Mouse (Mus musculus) hindbrain, embryonic 15.5 days (tissue): Measurements from ENCODE around the gene Rbm34. TPM values are rescaled to one million over a fixed set of nuclear protein-coding genes. Genes with fewer than 3 reads are reported as not detected.
"Not testable (repeated sequence)": the region's sequence is repeated elsewhere in the genome, so short reads cannot be mapped to it uniquely, and the experiment has no call there.

ENCODE experiments used
- ATAC-seq: fragments of 200-750 bp; cut with Nextera tagmentation; 2 replicates; pipeline ENCODE4 v1.8.0; 2017; ENCODE audit warnings: low read depth, moderate number of reproducible peaks, moderate TSS enrichment; ENCODE audit not compliant: low FRiP score
- H3K27ac ChIP-seq: fragments of 300-500 bp; sonication (generic); replicated peaks from 2 replicates; pipeline ENCODE4 v1.5.1; 2015; ENCODE audit warnings: mild to moderate bottlenecking, inconsistent platforms
- H3K27me3 ChIP-seq: fragments of 300-500 bp; sonication (generic); 2 replicates; pipeline ENCODE4 v1.6.1; 2015; ENCODE audit warnings: control low read depth, inconsistent platforms
- H3K36me3 ChIP-seq: fragments of 300-500 bp; sonication (generic); 2 replicates; pipeline ENCODE4 v1.6.1; 2015; ENCODE audit warnings: control low read depth, inconsistent platforms
- H3K4me1 ChIP-seq: fragments of 300-500 bp; sonication (generic); replicated peaks from 2 replicates; pipeline ENCODE4 v1.6.1; 2015; ENCODE audit warnings: control low read depth, inconsistent platforms
- H3K4me2 ChIP-seq: fragments of 300-500 bp; sonication (generic); 2 replicates; pipeline ENCODE4 v1.6.1; 2015; ENCODE audit warnings: moderate library complexity, mild to moderate bottlenecking, inconsistent platforms
- H3K4me3 ChIP-seq: fragments of 300-500 bp; sonication (generic); 2 replicates; pipeline ENCODE4 v1.5.1; 2015; ENCODE audit warnings: mild to moderate bottlenecking, inconsistent platforms
- H3K9ac ChIP-seq: fragments of 300-500 bp; sonication (generic); 2 replicates; pipeline ENCODE4 v1.6.1; 2015; ENCODE audit warnings: inconsistent platforms
- H3K9me3 ChIP-seq: fragments of 300-500 bp; sonication (generic); 2 replicates; pipeline ENCODE4 v1.6.1; 2016; ENCODE audit warnings: control low read depth, inconsistent platforms
- WGBS: fragments of 180-500 bp; shearing (Covaris S2); methylation state at CpG from one replicate; pipeline ENCODE4 v1.1.7; 2015; 5-methylcytosine and 5-hydroxymethylcytosine counted together
- polyA plus RNA-seq: library from polyadenylated mRNA; unstranded; fragments of >200 nt; fragmentation: Nextera tagmentation; extraction: Ambion mirVana; gene quantifications from 2 replicates; pipeline ENCODE4 v1.2.1, GENCODE M21; 2015

Rbm34 gene
- polyA plus RNA-seq, 1 experiment from 2014 or later: 25.2 TPM

- 33% methylated on average over 10 of the region's 10 CpGs for WGBS
- no peak for ATAC-seq
- no peaks in the 10 kb centered on the region for H3K9me3 ChIP-seq
- no peak overlapping the region for H3K27ac ChIP-seq
- peaks cover 21% of the 10 kb centered on the region for H3K4me1 ChIP-seq
- H3K27me3 ChIP-seq: no peaks in the 10 kb centered on the region
- no peaks in the 10 kb centered on the region for H3K36me3 ChIP-seq
- H3K4me2 ChIP-seq: no peak overlapping the region
- H3K4me3 ChIP-seq: no peak overlapping the region
- H3K9ac ChIP-seq: no peak overlapping the region
Measured at GRCm38 (mm10) chr8:126914609-126915375, 56.1 kb downstream of the Rbm34 start.

- WGBS: 69% methylated on average over 10 of the region's 10 CpGs
Measured at GRCm38 (mm10) chr8:126914107-126914490, 56.8 kb downstream of the Rbm34 start.

GRCm38 (mm10) chr8:126913241-126914106, 57.4 kb downstream of the Rbm34 start:
- no peaks in the 10 kb centered on the region for H3K9me3 ChIP-seq
- WGBS: 34% methylated on average over 12 of the region's 12 CpGs

More at GRCm38 (mm10) chr8:126914107-126914490, 56.8 kb downstream of the Rbm34 start:
- not testable (repeated sequence) for H3K27ac ChIP-seq, H3K36me3 ChIP-seq, H3K4me2 ChIP-seq, H3K9me3 ChIP-seq, H3K9ac ChIP-seq, ATAC-seq, H3K4me3 ChIP-seq, H3K27me3 ChIP-seq
- H3K4me1 ChIP-seq: peaks cover 28% of the 10 kb centered on the region

GRCm38 (mm10) chr8:126909371-126909802, 61.5 kb downstream of the Rbm34 start:
- WGBS: 53% methylated on average over 10 of the region's 10 CpGs
- no peak for ATAC-seq
- no peak overlapping the region for H3K27ac ChIP-seq

More at GRCm38 (mm10) chr8:126913241-126914106, 57.4 kb downstream of the Rbm34 start:
- H3K4me3 ChIP-seq: no peak overlapping the region
- H3K27ac ChIP-seq: peak overlapping the region; percentile 23
- H3K4me2 ChIP-seq: no peak overlapping the region
- H3K9ac ChIP-seq: no peak overlapping the region
- peak; percentile 72 for ATAC-seq
- H3K36me3 ChIP-seq: no peaks in the 10 kb centered on the region
- peaks cover 28% of the 10 kb centered on the region for H3K4me1 ChIP-seq
- no peaks in the 10 kb centered on the region for H3K27me3 ChIP-seq

GRCm38 (mm10) chr8:126908805-126909204, 62.1 kb downstream of the Rbm34 start:
- Histone ChIP-seq H3K9ac (no peak overlapping the region), H3K27me3 (no peaks in the 10 kb centered on the region), H3K4me1 (peaks cover 22% of the 10 kb centered on the region), H3K27ac (no peak overlapping the region), H3K9me3 (no peaks in the 10 kb centered on the region), H3K4me3 (no peak overlapping the region), H3K36me3 (no peaks in the 10 kb centered on the region), H3K4me2 (no peak overlapping the region)
- 76% methylated on average over 6 of the region's 6 CpGs for WGBS
- no peak for ATAC-seq

More at GRCm38 (mm10) chr8:126909371-126909802, 61.5 kb downstream of the Rbm34 start:
- H3K4me1 ChIP-seq: peaks cover 25% of the 10 kb centered on the region
- H3K36me3 ChIP-seq: no peaks in the 10 kb centered on the region
- no peak overlapping the region for H3K9ac ChIP-seq
- H3K9me3 ChIP-seq: no peaks in the 10 kb centered on the region
- H3K4me2 ChIP-seq: no peak overlapping the region
- H3K27me3 ChIP-seq: no peaks in the 10 kb centered on the region
- no peak overlapping the region for H3K4me3 ChIP-seq

- no peak overlapping the region for H3K9ac ChIP-seq
- no peaks in the 10 kb centered on the region for H3K9me3 ChIP-seq
- 0 out of 2 replicates have a peak overlapping the region, but pooled peaks have one; percentile 17 for H3K27ac ChIP-seq
- no peaks in the 10 kb centered on the region for H3K27me3 ChIP-seq
- no peaks in the 10 kb centered on the region for H3K36me3 ChIP-seq
- no peak overlapping the region for H3K4me3 ChIP-seq
- 87% methylated on average over 9 of the region's 9 CpGs for WGBS
- peaks cover 14% of the 10 kb centered on the region for H3K4me1 ChIP-seq
- no peak overlapping the region for H3K4me2 ChIP-seq
- no peak; the same call in 1 of the 2 replicates for ATAC-seq
Measured at GRCm38 (mm10) chr8:126907968-126908367, 62.9 kb downstream of the Rbm34 start.

- Histone ChIP-seq H3K27ac (0 out of 2 replicates have a peak overlapping the region, but pooled peaks have one; percentile 17), H3K4me3 (no peak overlapping the region), H3K4me1 (peaks cover 12% of the 10 kb centered on the region), H3K9ac (no peak overlapping the region), H3K36me3 (no peaks in the 10 kb centered on the region), H3K9me3 (no peaks in the 10 kb centered on the region), H3K27me3 (no peaks in the 10 kb centered on the region), H3K4me2 (no peak overlapping the region)
- 60% methylated on average over 3 of the region's 3 CpGs for WGBS
- peak; percentile 74 for ATAC-seq
Measured at GRCm38 (mm10) chr8:126907374-126907773, 63.5 kb downstream of the Rbm34 start.

GRCm38 (mm10) chr8:126905387-126905786, 65.5 kb downstream of the Rbm34 start:
- H3K9ac ChIP-seq: no peak overlapping the region
- no peaks in the 10 kb centered on the region for H3K27me3 ChIP-seq
- H3K4me2 ChIP-seq: no peak overlapping the region
- 92% methylated on average over 3 of the region's 3 CpGs for WGBS
- no peaks in the 10 kb centered on the region for H3K9me3 ChIP-seq
- no peak for ATAC-seq
- H3K4me1 ChIP-seq: peaks cover 12% of the 10 kb centered on the region
- H3K27ac ChIP-seq: no peak overlapping the region
- H3K36me3 ChIP-seq: no peaks in the 10 kb centered on the region
- H3K4me3 ChIP-seq: no peak overlapping the region

- ATAC-seq: no peak
Measured at GRCm38 (mm10) chr8:126903927-126904326, 66.9 kb downstream of the Rbm34 start.

GRCm38 (mm10) chr8:126903224-126903895, 67.5 kb downstream of the Rbm34 start:
- Histone ChIP-seq H3K9me3 (no peaks in the 10 kb centered on the region), H3K27me3 (no peaks in the 10 kb centered on the region), H3K27ac (no peak overlapping the region), H3K4me1 (peaks cover 5% of the 10 kb centered on the region), H3K4me2 (no peak overlapping the region), H3K9ac (no peak overlapping the region), H3K4me3 (no peak overlapping the region), H3K36me3 (no peaks in the 10 kb centered on the region)
- no peak for ATAC-seq
- 74% methylated on average over 9 of the region's 9 CpGs for WGBS

More at GRCm38 (mm10) chr8:126903927-126904326, 66.9 kb downstream of the Rbm34 start:
- H3K4me3 ChIP-seq: no peak overlapping the region
- no peaks in the 10 kb centered on the region for H3K27me3 ChIP-seq
- H3K9me3 ChIP-seq: no peaks in the 10 kb centered on the region
- no peaks in the 10 kb centered on the region for H3K36me3 ChIP-seq
- H3K4me1 ChIP-seq: peaks cover 5% of the 10 kb centered on the region
- H3K4me2 ChIP-seq: no peak overlapping the region
- 87% methylated on average over 9 of the region's 9 CpGs for WGBS
- H3K9ac ChIP-seq: no peak overlapping the region
- no peak overlapping the region for H3K27ac ChIP-seq

- no peak overlapping the region for H3K4me2 ChIP-seq
- no peak overlapping the region for H3K4me3 ChIP-seq
- H3K4me1 ChIP-seq: no peaks in the 10 kb centered on the region
- 95% methylated on average over 1 of the region's 1 CpGs for WGBS
- no peak overlapping the region for H3K27ac ChIP-seq
- no peaks in the 10 kb centered on the region for H3K36me3 ChIP-seq
- H3K27me3 ChIP-seq: no peaks in the 10 kb centered on the region
- ATAC-seq: no peak
- no peaks in the 10 kb centered on the region for H3K9me3 ChIP-seq
- no peak overlapping the region for H3K9ac ChIP-seq
Measured at GRCm38 (mm10) chr8:126901612-126902011, 69.3 kb downstream of the Rbm34 start.
